Mouse (Mus musculus): Measurements from ENCODE around the gene Ppp1r16b. TPM values are rescaled to one million over a fixed set of nuclear protein-coding genes. Genes with fewer than 3 reads are reported as not detected.

Gene Ppp1r16b
- polyA plus RNA-seq, 1 experiment, result 5.3 TPM

- Histone ChIP-seq H3K27ac (ENCODE audit: control insufficient read depth, insufficient read depth, low read depth, low read length, poor library complexity) (peak overlapping the region; percentile 56), H3K4me1 (ENCODE audit: control insufficient read depth, insufficient read depth, low read length) (peaks cover 5% of the 10 kb centered on the region), H3K4me3 (replicated peaks; ENCODE audit: control insufficient read depth, low read depth, low read length) (no peak overlapping the region)
- 27% methylated on average over 13 of the region's 13 CpGs for whole genome bisulfite sequencing
- TF ChIP-seq POLR2A (IDR thresholded peaks at IDR 0.05; ENCODE audit: borderline replicate concordance, control insufficient read depth, low read depth, low read length), result no peak
These were observed 4.3 kb downstream of the Ppp1r16b start for GRCm38 (mm10) chr2:158669199-158670195.

DNA sequence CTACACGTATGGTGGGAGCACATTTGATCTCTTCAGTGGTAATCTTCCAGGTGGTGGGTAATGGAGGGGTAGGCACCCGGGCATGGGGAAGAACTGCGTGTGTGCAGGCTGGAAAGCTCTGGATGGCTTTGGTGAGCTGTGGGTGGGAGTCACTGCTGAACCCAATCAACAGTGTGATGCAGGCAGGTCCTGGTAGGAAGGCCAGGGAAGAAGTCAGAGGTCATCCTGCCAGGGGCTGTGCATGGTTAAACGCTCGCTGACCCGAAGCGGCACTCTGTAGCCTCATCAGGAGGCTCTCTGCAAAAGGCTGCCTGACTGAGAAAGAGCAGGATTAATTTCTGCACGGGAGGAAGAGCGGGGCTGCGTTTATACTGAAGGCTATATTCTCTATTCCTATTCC is 5.4 kb downstream of the Ppp1r16b start:
- Histone ChIP-seq H3K4me1 (ENCODE audit: control insufficient read depth, insufficient read depth, low read length) (peaks cover 5% of the 10 kb centered on the region), H3K27ac (ENCODE audit: control insufficient read depth, insufficient read depth, low read depth, low read length, poor library complexity) (no peak overlapping the region), H3K4me3 (replicated peaks; ENCODE audit: control insufficient read depth, low read depth, low read length) (no peak overlapping the region)
- TF ChIP-seq CTCF (IDR thresholded peaks at IDR 0.05; ENCODE audit: control insufficient read depth, insufficient read depth, low read length), result no peak
- WGBS, result 82% methylated on average over 10 of the region's 10 CpGs

DNA sequence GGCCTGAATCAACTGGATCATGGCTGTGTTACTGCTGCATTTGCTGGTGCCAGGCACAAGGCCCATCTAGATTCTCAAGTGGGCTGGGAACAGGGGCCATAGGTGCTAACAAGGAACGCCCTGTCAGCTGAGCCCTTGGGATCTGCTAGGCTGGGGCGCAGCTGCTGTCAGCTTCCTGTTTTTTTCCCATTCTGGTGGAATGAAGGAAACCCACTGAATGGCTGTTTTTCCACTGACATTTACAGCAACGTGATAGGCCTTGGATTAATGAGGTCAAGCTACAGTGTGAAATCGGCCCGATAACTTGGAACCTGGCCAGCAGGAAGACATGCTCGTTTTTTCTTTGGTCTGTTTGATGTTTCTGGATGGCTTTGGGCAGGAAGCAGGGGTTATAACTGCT is 7.6 kb downstream of the Ppp1r16b start:
- peak overlapping the region; percentile 17; the same call in 1 of the 2 replicates for H3K27ac ChIP-seq (ENCODE audit: control insufficient read depth, insufficient read depth, low read depth, low read length, poor library complexity)
- TF ChIP-seq POLR2A (IDR thresholded peaks at IDR 0.05; ENCODE audit: borderline replicate concordance, control insufficient read depth, low read depth, low read length) (no peak), CTCF (IDR thresholded peaks at IDR 0.05; ENCODE audit: control insufficient read depth, insufficient read depth, low read length) (no peak)
- peaks cover 5% of the 10 kb centered on the region for H3K4me1 ChIP-seq (ENCODE audit: control insufficient read depth, insufficient read depth, low read length)
- H3K4me3 ChIP-seq (replicated peaks; ENCODE audit: control insufficient read depth, low read depth, low read length), result no peak overlapping the region
- WGBS, result 14% methylated on average over 6 of the region's 6 CpGs

DNA sequence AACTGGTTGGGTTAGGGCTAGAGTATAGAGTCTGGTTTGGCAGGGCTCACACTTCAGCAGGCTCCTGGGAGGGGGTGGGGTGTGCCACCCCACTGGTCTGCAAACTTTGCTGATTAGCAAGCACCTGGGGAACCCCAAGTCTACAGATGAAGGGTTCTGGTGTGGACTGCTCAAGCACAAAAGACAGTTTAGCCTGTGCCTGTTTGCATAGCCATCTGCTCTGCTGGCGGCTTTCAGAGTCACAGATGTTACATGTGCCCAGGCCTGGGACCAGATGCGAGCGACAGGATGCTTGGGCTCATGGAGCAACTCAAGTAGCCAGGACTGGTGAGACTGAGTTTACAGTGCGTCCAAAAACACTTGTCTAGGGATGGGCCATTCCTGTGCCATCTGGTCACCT is 8.3 kb downstream of the Ppp1r16b start:
- no peak for TF ChIP-seq CTCF (IDR thresholded peaks at IDR 0.05; ENCODE audit: control insufficient read depth, insufficient read depth, low read length)
- no peak for TF ChIP-seq POLR2A (IDR thresholded peaks at IDR 0.05; ENCODE audit: borderline replicate concordance, control insufficient read depth, low read depth, low read length)
- WGBS, result 73% methylated on average over 4 of the region's 4 CpGs
- peaks cover 5% of the 10 kb centered on the region for H3K4me1 ChIP-seq (ENCODE audit: control insufficient read depth, insufficient read depth, low read length)
- no peak overlapping the region for H3K27ac ChIP-seq (ENCODE audit: control insufficient read depth, insufficient read depth, low read depth, low read length, poor library complexity)
- H3K4me3 ChIP-seq (replicated peaks; ENCODE audit: control insufficient read depth, low read depth, low read length), result no peak overlapping the region

GRCm38 (mm10) chr2:158674131-158674530 is 8.9 kb downstream of the Ppp1r16b start:
- TF ChIP-seq CTCF (IDR thresholded peaks at IDR 0.05; ENCODE audit: control insufficient read depth, insufficient read depth, low read length), result no peak
- no peak for TF ChIP-seq POLR2A (IDR thresholded peaks at IDR 0.05; ENCODE audit: borderline replicate concordance, control insufficient read depth, low read depth, low read length)
- no peak overlapping the region; the same call in 1 of the 2 replicates for H3K27ac ChIP-seq (ENCODE audit: control insufficient read depth, insufficient read depth, low read depth, low read length, poor library complexity)
- H3K4me1 ChIP-seq (ENCODE audit: control insufficient read depth, insufficient read depth, low read length), result peaks cover 4% of the 10 kb centered on the region
- no peak overlapping the region for H3K4me3 ChIP-seq (replicated peaks; ENCODE audit: control insufficient read depth, low read depth, low read length)
- WGBS, result 72% methylated on average over 6 of the region's 6 CpGs

- WGBS, result 82% methylated on average over 7 of the region's 7 CpGs
- H3K27ac ChIP-seq (ENCODE audit: control insufficient read depth, insufficient read depth, low read depth, low read length, poor library complexity), result no peak overlapping the region
- TF ChIP-seq CTCF (IDR thresholded peaks at IDR 0.05; ENCODE audit: control insufficient read depth, insufficient read depth, low read length) (no peak), POLR2A (IDR thresholded peaks at IDR 0.05; ENCODE audit: borderline replicate concordance, control insufficient read depth, low read depth, low read length) (no peak)
- no peak overlapping the region for H3K4me3 ChIP-seq (replicated peaks; ENCODE audit: control insufficient read depth, low read depth, low read length)
- peaks cover 4% of the 10 kb centered on the region for H3K4me1 ChIP-seq (ENCODE audit: control insufficient read depth, insufficient read depth, low read length)
These were observed 9.6 kb downstream of the Ppp1r16b start for GRCm38 (mm10) chr2:158674759-158675158.

DNA sequence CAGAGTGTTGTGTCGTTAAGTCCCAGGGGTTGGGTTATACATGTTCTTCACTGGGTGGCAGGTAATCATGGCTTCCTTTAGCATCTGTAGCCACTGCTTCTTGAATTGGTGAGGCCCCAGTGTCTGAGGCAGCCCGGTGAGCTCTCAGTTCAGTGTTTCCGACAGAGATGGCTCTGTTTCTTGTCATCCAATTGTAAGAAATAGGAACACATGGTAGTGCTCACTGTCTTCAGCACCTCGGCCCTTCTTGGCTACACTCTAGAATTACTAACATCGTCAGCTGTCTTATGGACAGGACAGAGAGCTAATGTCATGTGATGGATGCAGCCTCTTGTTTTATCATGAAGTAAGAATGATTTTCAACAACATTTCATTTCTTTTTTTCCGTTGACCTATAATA is 10.0 kb downstream of the Ppp1r16b start:
- 84% methylated on average over 6 of the region's 6 CpGs for WGBS
- peaks cover 4% of the 10 kb centered on the region for H3K4me1 ChIP-seq (ENCODE audit: control insufficient read depth, insufficient read depth, low read length)
- TF ChIP-seq CTCF (IDR thresholded peaks at IDR 0.05; ENCODE audit: control insufficient read depth, insufficient read depth, low read length) (no peak), POLR2A (IDR thresholded peaks at IDR 0.05; ENCODE audit: borderline replicate concordance, control insufficient read depth, low read depth, low read length) (no peak)
- H3K27ac ChIP-seq (ENCODE audit: control insufficient read depth, insufficient read depth, low read depth, low read length, poor library complexity), result no peak overlapping the region
- no peak overlapping the region for H3K4me3 ChIP-seq (replicated peaks; ENCODE audit: control insufficient read depth, low read depth, low read length)

DNA sequence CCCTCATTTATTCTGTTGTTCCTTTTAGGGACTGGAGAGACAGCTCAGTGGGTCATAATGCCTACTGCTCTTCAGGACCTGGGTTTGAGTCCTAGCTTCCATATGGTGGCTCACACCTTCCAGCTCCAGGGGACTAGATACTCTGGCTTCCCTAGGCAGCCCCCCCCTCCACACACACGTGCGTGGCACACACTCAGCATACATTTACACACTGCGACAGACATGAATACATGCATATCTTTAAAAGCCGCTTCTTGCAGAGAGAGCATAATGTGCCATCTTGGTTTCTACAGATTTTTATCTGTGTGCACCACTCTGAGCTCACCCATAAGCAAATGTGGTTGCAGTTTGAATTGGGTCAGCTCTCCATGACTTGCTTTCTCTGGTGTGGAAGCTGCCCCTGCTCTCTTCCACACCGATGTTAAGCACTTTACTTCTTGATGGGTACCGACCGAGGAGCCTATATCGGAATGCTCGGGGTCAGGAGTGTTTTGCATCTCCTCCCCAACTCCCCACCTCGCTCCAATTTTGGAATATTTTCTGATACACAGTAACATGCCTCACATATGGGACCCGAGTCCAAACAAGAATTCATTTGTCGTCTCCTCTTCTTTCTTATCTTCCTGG is 10.8 kb downstream of the Ppp1r16b start:
- Histone ChIP-seq H3K4me1 (ENCODE audit: control insufficient read depth, insufficient read depth, low read length) (peaks cover 1% of the 10 kb centered on the region), H3K4me3 (replicated peaks; ENCODE audit: control insufficient read depth, low read depth, low read length) (no peak overlapping the region), H3K27ac (ENCODE audit: control insufficient read depth, insufficient read depth, low read depth, low read length, poor library complexity) (no peak overlapping the region)
- TF ChIP-seq POLR2A (IDR thresholded peaks at IDR 0.05; ENCODE audit: borderline replicate concordance, control insufficient read depth, low read depth, low read length), result no peak
- TF ChIP-seq CTCF (IDR thresholded peaks at IDR 0.05; ENCODE audit: control insufficient read depth, insufficient read depth, low read length), result no peak
- WGBS, result 86% methylated on average over 12 of the region's 12 CpGs
